9 mouse cellular contexts compared by ENCODE assay signal in the genomic region with DNA sequence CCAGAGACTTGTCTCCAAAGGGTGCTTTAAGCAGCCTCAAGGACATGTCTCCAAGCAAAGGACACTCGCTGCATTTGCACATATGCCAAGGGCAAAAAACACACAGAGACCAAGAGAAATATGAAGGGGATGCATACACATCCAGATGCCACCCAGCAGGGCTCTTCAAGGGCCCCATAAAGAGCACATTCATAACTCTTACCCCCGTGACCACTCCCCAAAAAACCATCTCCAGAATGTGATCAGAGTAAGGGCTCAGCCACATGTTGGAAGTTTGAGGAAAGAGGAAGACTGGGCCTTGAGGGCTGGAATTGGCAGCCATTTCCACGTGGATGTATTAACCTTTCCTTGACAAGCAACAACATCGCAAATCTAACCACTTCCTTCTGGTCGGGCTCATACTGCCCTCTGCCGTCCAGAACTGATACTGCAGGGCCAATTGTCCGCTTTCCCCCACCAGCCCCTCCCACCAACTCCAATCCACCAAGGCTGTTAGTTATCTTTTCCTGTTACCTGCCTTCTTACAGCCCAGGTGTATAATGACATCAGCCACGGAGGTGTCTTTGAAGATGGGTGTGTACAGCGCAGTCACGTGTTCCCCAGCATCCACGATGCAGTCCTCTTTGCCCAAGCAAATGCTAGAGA. TPM values are rescaled to one million over a fixed set of nuclear protein-coding genes. Genes with fewer than 3 reads are reported as not detected.
DNase-seq lines count a peak whose midpoint lies in the region; ATAC-seq and TF ChIP-seq lines count a peak whose summit lies in the region.
"Had no signal": no experiment of that assay in that cellular context is flagged by ENCODE, and none has a peak within 500 bp of the region (broad histone marks: within the 10 kb centered on the region; RNA-seq: fewer than 3 reads in every experiment).

No protein-coding gene starts in this region.

- peak; percentile 96 for TF ChIP-seq CTCF in ES-Bruce4 (IDR thresholded peaks at IDR 0.05; ENCODE audit: low read depth, low read length)
- peak; percentile 99 for TF ChIP-seq CTCF in brain, embryonic 14.5 days (IDR thresholded peaks at IDR 0.05; ENCODE audit: borderline replicate concordance, extremely low read depth, insufficient read depth, insufficient read length)
- TF ChIP-seq CTCF in lung, embryonic 14.5 days (IDR thresholded peaks at IDR 0.05; ENCODE audit: low read depth), result peak; percentile 98
- peak; percentile 79 for TF ChIP-seq CTCF in olfactory bulb, adult 2 months (IDR thresholded peaks at IDR 0.05; ENCODE audit: insufficient read depth, low read depth, low read length)

- no peaks in the 10 kb centered on the region for H3K27me3 ChIP-seq in ES-Bruce4 (ENCODE audit: control insufficient read depth, insufficient read depth, low read length, poor library complexity, severe bottlenecking)
- no peaks in the 10 kb centered on the region for H3K27me3 ChIP-seq in lung, embryonic 14.5 days (ENCODE audit: insufficient read depth, low read length)

- TF ChIP-seq POLR2A in ES-Bruce4 (IDR thresholded peaks at IDR 0.05; ENCODE audit: insufficient read depth, low read length), result no peak
- TF ChIP-seq POLR2A in brain, embryonic 14.5 days (IDR thresholded peaks at IDR 0.05; ENCODE audit: borderline replicate concordance, extremely low read depth, insufficient read depth, insufficient read length, poor library complexity, severe bottlenecking), result no peak
- TF ChIP-seq POLR2A in olfactory bulb, adult 2 months (IDR thresholded peaks at IDR 0.05; ENCODE audit: insufficient read depth, low read depth, low read length), result no peak

- H3K9me3 ChIP-seq in ES-Bruce4 (replicated peaks; ENCODE audit: control insufficient read depth, insufficient read depth, low read length, poor library complexity, severe bottlenecking), result no peaks in the 10 kb centered on the region; the same call in 1 of the 2 replicates
- no peaks in the 10 kb centered on the region for H3K9me3 ChIP-seq in lung, embryonic 14.5 days (ENCODE audit: low read depth, low read length)
- H3K9me3 ChIP-seq: limb, embryonic 12.5 days had no signal

- intact Hi-C loops in heart, postnatal 14 days (cut with DNase I), result loop anchor here (1.0 to 2.0 kb wide), 3 partner anchors 53 to 152 kb away; no protein-coding TSS in a partner anchor

- no peak for TF ChIP-seq EP300 in ES-Bruce4 (IDR thresholded peaks at IDR 0.05; ENCODE audit: insufficient read depth, low read depth, low read length)

- no peak overlapping the region for H3K9ac ChIP-seq in ES-Bruce4 (ENCODE audit: low read depth, poor library complexity, severe bottlenecking)
- H3K9ac ChIP-seq in lung, embryonic 14.5 days, result no peak overlapping the region; the same call in 1 of the 2 replicates
- H3K9ac ChIP-seq: limb, embryonic 12.5 days had no signal

- 12% methylated on average over 11 of the region's 11 CpGs for WGBS in large intestine, adult 2 months
- WGBS in lung, embryonic 14.5 days, result 14% methylated on average over 11 of the region's 11 CpGs
- WGBS in olfactory bulb, adult 2 months, result 14% methylated on average over 11 of the region's 11 CpGs

- peak; percentile 62; the same call in 1 of the 2 replicates for ATAC-seq in erythroid progenitor cell, adult 5-6 weeks (replicated peaks; ENCODE audit: low FRiP score, poor library complexity, severe bottlenecking)
- ATAC-seq in lung, embryonic 14.5 days (ENCODE audit: insufficient read depth), result peak; percentile 37

- no peak overlapping the region for H3K27ac ChIP-seq in ES-Bruce4 (ENCODE audit: insufficient read depth, low read length)
- H3K27ac ChIP-seq in lung, embryonic 14.5 days (ENCODE audit: low read depth), result no peak overlapping the region
- no peak overlapping the region for H3K27ac ChIP-seq in olfactory bulb, adult 2 months (ENCODE audit: insufficient read depth, low read depth, low read length)
- H3K27ac ChIP-seq: limb, embryonic 12.5 days had no signal

- no peak overlapping the region for H3K4me3 ChIP-seq in ES-Bruce4 (ENCODE audit: low read depth, low read length)
- no peak overlapping the region for H3K4me3 ChIP-seq in lung, embryonic 14.5 days (ENCODE audit: low read depth, low read length)
- no peak overlapping the region for H3K4me3 ChIP-seq in olfactory bulb, adult 2 months (ENCODE audit: insufficient read depth, low read depth, low read length)
- H3K4me3 ChIP-seq: limb, embryonic 12.5 days had no signal

- H3K36me3 ChIP-seq in ES-Bruce4 (ENCODE audit: control insufficient read depth, insufficient read depth, low read length, poor library complexity, severe bottlenecking), result no peaks in the 10 kb centered on the region
- H3K36me3 ChIP-seq in lung, embryonic 14.5 days (ENCODE audit: insufficient read depth), result no peaks in the 10 kb centered on the region
- H3K36me3 ChIP-seq: limb, embryonic 12.5 days had no signal

- H3K4me2 ChIP-seq in lung, embryonic 14.5 days, result no peak overlapping the region
- H3K4me2 ChIP-seq: limb, embryonic 12.5 days had no signal

- H3K4me1 ChIP-seq in ES-Bruce4 (ENCODE audit: control insufficient read depth, insufficient read depth, low read length), result no peaks in the 10 kb centered on the region
- H3K4me1 ChIP-seq in lung, embryonic 14.5 days (ENCODE audit: insufficient read depth), result no peaks in the 10 kb centered on the region
- no peaks in the 10 kb centered on the region for H3K4me1 ChIP-seq in olfactory bulb, adult 2 months (ENCODE audit: control insufficient read depth, insufficient read depth, low read length)

- DNase-seq in brain, embryonic 14.5 days (ENCODE audit: low read depth), result peak; percentile 84
- peak; percentile 83 to 93 for DNase-seq in heart, postnatal 14 days
- peak; percentile 18 for DNase-seq in large intestine, adult 2 months (ENCODE audit: low read depth, low spot score)
- peak; percentile 90 for DNase-seq in lung, embryonic 14.5 days
- peak; percentile 79 for DNase-seq in thymus, postnatal 0 days (ENCODE audit: low spot score)

RNA-seq across cellular contexts. Expression of gene Slc26a9, which starts 21.7 kb away (rescaled TPM):
- polyA plus RNA-seq in ES-Bruce4 (2011; ENCODE audit: insufficient read depth, insufficient read length, low read depth, missing spikeins), result not detected in 2 replicates
- 0.10 and 0.14 TPM in 2 replicates for polyA plus RNA-seq in brain, embryonic 14.5 days (2012; rRNA removed)
- not detected in 2 replicates for total RNA-seq in erythroid progenitor cell, adult 5-6 weeks (2015; ENCODE audit: low replicate concordance)
- total RNA-seq in erythroid progenitor cell, adult 5-6 weeks (2017; ENCODE audit: low replicate concordance), result not detected in 2 replicates
- total RNA-seq in heart, postnatal 14 days (2021), result not detected
- polyA plus RNA-seq in large intestine, adult 2 months (2012; rRNA removed), result 0.04 TPM in 1 of 2 replicates, not detected in the other
- polyA plus RNA-seq in lung, embryonic 14.5 days (2014; fragmentation: Nextera tagmentation; extraction: Ambion mirVana), result 4.7 and 4.9 TPM in 2 replicates
- polyA plus RNA-seq in olfactory bulb, adult 2 months (2012; ENCODE audit: insufficient read depth, insufficient read length, low replicate concordance, missing spikeins), result not detected in 2 replicates
- 0.08 and 0.14 TPM in 2 replicates for polyA plus RNA-seq in thymus, postnatal 0 days (2015; fragmentation: Nextera tagmentation; extraction: Ambion mirVana)
- polyA plus RNA-seq: limb, embryonic 12.5 days had no signal

RNA-seq across cellular contexts. Expression of gene Pm20d1, which starts 31.7 kb away (rescaled TPM):
- polyA plus RNA-seq in ES-Bruce4 (2011; ENCODE audit: insufficient read depth, insufficient read length, low read depth, missing spikeins), result 6.8 and 9.0 TPM in 2 replicates
- 0.19 and 0.43 TPM in 2 replicates for polyA plus RNA-seq in brain, embryonic 14.5 days (2012; rRNA removed)
- not detected in 2 replicates for total RNA-seq in erythroid progenitor cell, adult 5-6 weeks (2015; ENCODE audit: low replicate concordance)
- not detected in 2 replicates for total RNA-seq in erythroid progenitor cell, adult 5-6 weeks (2017; ENCODE audit: low replicate concordance)
- total RNA-seq in heart, postnatal 14 days (2021), result 1 to 10 TPM; 4.4 TPM
- 25.8 and 41.6 TPM in 2 replicates for polyA plus RNA-seq in large intestine, adult 2 months (2012; rRNA removed)
- polyA plus RNA-seq in lung, embryonic 14.5 days (2014; fragmentation: Nextera tagmentation; extraction: Ambion mirVana), result 0.08 and 0.50 TPM in 2 replicates
- not detected in 2 replicates for polyA plus RNA-seq in olfactory bulb, adult 2 months (2012; ENCODE audit: insufficient read depth, insufficient read length, low replicate concordance, missing spikeins)
- 0.95 and 1.4 TPM in 2 replicates for polyA plus RNA-seq in thymus, postnatal 0 days (2015; fragmentation: Nextera tagmentation; extraction: Ambion mirVana)

Comparison
In these comparisons a context has a peak if more than half of its experiments do, and no peak if none do; other contexts are left out.
1. DNase-seq: peak in every context shown above with its lines; median percentile 90 in lung, embryonic 14.5 days; 88 in heart, postnatal 14 days; 84 in brain, embryonic 14.5 days; 79 in thymus, postnatal 0 days; 18 in large intestine, adult 2 months.